Mouse (Mus musculus) right cerebral cortex, adult 2 months (tissue): Measurements from ENCODE around the gene Ahdc1.
"Not testable (repeated sequence)": the region's sequence is repeated elsewhere in the genome, so short reads cannot be mapped to it uniquely, and the experiment has no call there.

ENCODE experiments used
- DNase-seq, 2 experiments: peaks; one replicate each; pipeline ENCODE4 v3.0.0; 2021 to 2022; ENCODE audit warnings: low spot score in 2 of 2

Gene Ahdc1

GRCm38 (mm10) chr4:133096671-133097070, 85.6 kb downstream of the Ahdc1 start:
- not testable (repeated sequence) for DNase-seq

GRCm38 (mm10) chr4:133101751-133102150, 90.7 kb downstream of the Ahdc1 start:
- DNase-seq, result no peak

- DNase-seq, result no peak
Observed at GRCm38 (mm10) chr4:133103525-133104193, 92.6 kb downstream of the Ahdc1 start.

DNA sequence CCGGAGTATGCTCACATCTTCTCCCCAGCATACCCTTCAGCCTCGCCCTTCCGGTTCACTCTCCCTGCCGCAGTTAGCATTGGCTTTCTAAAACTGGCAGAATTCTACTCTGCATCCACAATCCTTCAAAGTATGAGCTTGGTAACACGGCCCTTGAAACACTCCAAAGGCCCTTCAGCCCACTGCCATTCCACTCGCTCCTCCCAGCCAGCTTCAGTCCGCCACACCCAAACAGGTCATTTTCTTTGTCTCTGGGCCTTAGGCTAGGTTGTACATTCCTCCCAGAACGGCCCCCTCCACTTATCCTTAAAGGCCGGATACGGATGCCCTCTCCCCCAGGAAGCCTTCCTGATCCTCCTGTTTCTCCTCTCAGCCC, 93.1 kb downstream of the Ahdc1 start:
- no peak for DNase-seq

DNA sequence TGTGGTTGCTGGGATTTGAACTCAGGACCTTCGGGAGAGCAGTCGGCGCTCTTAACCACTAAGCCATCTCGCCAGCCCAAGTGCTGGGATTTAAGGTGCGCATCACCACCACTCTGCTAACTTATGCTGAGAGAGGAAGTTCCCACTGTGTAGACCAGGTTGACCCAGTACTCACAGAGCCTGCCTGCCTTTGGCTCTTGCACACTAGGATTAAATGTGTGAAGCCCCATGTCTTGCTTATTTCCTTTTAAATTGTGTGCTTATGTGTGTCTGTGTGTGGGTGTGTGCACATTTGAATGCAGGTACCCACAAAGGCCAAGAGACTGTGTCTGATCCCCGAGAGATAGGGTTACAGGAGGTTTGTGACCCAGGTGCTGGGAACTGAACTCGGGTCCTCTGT, 95.6 kb downstream of the Ahdc1 start:
- DNase-seq, result no peak

- DNase-seq, result peak in 1 of 2 experiments; percentile 20
Observed at GRCm38 (mm10) chr4:133107788-133108281, 96.8 kb downstream of the Ahdc1 start.

- no peak for DNase-seq
Observed at GRCm38 (mm10) chr4:133108481-133109334, 97.6 kb downstream of the Ahdc1 start.

DNA sequence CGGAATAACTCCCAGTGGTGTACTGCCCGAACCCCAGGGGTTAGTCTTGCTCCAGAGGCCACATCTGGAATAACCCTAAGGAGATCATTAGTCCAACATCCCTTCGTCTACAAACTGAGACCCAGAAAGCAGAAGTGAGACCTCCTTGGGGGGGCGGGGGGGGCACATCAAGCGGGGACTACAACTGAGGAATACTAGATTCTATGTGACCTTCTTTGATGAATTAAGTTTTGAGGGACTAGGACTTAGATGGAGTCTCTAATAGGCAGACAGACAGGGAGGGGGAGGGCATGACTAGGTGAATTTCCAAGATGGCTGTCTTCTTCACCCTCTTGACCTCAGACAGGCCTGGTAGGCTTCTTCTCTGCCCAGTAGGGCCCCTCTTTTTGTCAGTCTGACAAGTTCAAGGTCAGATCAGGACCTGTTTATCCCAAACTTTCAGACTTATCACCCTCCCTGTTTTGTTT, 98.3 kb downstream of the Ahdc1 start:
- DNase-seq, result no peak

DNA sequence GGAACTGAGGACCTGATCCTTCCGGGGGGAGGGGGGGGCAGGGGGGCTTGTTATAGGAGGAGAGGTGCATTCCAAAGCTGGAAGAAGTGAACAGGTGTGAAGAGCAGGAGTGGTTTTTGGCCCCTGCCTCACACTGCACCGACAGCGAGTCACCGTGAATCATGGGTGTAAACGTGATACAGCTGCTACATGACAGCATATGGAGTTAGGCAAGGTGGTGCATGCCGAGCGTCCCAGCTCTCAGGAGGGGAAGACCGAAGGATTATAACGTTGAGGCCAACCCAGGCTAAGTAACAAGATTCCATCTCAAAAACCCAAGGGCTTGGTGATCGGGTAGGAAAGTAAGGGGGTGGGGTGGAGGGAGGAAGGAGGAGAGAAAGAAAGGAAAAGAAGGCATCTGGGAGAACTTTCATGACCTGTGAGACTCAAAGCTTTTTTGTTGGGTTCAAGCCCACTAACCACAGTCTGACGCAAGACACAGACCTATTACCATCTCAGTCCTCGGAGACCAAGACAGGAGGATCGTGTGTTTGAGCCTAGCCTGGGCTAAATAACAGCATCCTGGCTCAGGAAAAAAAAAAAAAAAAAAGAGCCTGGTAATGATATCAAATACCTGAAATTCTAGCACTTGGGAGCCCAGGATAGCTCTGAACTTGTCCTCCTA, 101.2 kb downstream of the Ahdc1 start:
- no peak for DNase-seq

- no peak for DNase-seq
Observed at GRCm38 (mm10) chr4:133113351-133113882, 102.4 kb downstream of the Ahdc1 start.

DNA sequence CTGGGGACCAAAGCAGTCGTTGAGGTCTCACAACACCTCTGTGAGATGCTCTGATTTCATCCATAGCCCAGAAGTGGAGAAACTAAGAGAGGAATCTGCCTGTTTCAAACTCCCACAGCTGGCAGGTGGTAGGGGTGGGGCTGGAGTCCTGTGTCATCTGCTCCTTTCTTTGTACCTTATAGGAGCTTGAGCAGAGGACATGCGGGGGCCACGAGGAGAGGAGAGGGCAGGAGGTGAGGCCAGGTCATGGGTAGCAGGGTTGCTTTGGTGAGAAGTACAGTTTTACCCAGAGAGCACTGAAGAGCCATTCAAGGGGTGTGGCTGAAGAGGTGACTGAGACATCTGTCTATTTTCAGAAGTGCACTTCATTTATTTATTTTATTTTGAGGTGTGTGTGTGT, 103.7 kb downstream of the Ahdc1 start:
- no peak for DNase-seq

- DNase-seq, result no peak
Observed at GRCm38 (mm10) chr4:133115721-133116429, 104.8 kb downstream of the Ahdc1 start.

- DNase-seq, result no peak
Observed at GRCm38 (mm10) chr4:133116756-133117470, 105.9 kb downstream of the Ahdc1 start.

DNA sequence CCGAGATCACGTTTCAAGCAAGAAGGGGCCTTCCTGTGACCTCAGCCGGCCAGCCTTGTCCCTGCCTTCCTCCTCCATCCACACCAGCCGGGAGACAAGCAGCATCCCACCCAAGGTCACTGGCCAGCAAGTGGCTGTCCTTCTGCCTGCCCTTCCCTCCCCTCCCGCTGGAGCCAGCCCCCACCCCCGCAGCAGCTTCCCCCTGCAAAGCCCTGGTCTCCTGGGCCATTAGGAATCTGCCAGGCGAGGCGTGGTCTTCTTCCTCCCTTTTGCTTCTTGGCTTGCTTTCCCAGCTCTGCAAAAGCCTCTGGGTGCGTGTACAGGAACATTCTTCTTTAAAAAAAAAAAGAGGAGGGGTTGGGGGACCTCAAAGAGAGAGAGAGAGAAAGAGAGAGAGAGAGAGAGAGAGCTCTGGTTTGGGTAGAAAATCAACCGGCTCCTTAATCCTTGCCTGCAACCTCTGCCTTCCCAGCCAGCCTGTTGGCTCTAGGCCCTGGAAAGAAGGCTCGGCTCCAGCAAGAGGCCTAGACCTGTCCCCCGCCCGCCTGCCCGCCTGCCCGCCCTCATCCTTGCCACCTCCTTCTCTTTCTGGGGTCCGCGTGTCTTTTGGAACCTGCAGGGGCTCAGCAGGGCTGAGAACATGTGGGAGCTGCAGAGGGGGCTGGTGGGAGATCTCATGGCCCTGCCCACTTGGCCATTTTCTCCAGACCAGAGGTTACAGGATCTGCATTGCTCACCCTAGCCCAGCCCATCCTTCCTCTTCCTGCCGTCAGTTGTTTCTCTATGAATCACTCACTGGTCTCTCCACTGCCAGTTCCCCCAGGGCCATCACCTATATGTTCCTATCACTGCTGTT, 106.7 kb downstream of the Ahdc1 start:
- DNase-seq, result peak; percentile 19 to 28

DNA sequence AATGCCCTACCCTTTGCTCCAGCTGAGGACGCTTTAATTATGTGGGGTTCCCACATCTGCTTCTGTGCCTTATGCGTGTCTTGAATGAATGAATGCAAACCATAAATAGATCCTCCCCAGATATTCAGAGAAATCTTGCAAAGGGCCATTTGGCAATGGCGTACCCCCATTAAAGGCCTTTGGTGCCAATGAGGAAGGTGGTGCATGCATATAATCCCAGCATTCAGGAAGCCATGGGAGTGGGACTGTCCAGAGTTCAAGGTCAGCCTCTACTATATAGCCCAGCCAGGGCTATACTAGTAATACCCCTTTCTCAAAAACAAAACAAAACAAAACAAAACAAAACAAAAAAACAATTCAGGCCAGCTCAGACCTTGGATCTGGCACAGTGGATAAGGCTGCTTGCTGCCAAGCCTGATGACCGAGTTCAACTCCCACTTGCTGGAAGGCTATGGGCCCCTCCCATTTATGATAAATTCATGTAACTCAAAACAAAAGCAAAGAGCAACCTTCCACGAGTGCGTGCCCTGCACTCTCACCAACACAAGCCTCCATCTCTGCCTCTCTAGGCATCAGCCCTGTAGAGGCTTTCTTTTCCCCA, 107.8 kb downstream of the Ahdc1 start:
- no peak for DNase-seq

GRCm38 (mm10) chr4:133119579-133119978, 108.5 kb downstream of the Ahdc1 start:
- no peak for DNase-seq

- peak in 1 of 2 experiments; percentile 33 for DNase-seq
Observed at GRCm38 (mm10) chr4:133120833-133121321, 109.8 kb downstream of the Ahdc1 start.

DNA sequence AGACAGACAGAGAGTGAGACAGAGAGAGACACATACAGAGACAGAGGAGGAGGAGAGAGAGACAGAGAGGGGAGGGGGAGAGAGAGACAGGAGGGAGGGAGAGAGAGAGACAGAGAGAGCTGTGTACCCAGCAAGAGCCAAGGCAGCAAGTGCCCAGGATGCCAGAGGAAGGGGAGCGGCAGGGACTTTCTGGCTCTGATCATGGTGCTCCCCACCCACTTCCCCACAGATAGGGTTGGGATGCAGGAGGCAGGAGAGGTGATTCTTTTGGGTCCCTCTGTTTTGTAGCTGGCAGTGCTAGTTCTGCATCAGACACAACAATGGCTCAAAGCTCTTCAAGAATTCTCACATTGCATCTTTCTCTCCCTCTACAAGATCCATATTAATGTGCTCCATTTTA, 110.4 kb downstream of the Ahdc1 start:
- no peak for DNase-seq

GRCm38 (mm10) chr4:133121974-133122637, 111.0 kb downstream of the Ahdc1 start:
- no peak for DNase-seq
